In genomic region chr6:83572671-83573070, GRCm38 (mm10) we compare ENCODE assay signal across 8 mouse cellular contexts. TPM values are rescaled to one million over a fixed set of nuclear protein-coding genes. Genes with fewer than 3 reads are reported as not detected.
A peak's percentile ranks its signal among the peaks of the same experiment; 100 is the strongest.
DNase-seq lines count a peak whose midpoint lies in the region; ATAC-seq and TF ChIP-seq lines count a peak whose summit lies in the region.

Gene Stambp (minus strand): TSS chr6:83572729.

- TF ChIP-seq CTCF in thymus, adult 2 months (IDR thresholded peaks at IDR 0.05; ENCODE audit: borderline replicate concordance, control insufficient read depth, extremely low read depth, insufficient read depth, low read length, poor library complexity): no peak

- peak within 1 kb of the TSS; percentile 93 for H3K4me3 ChIP-seq in thymus, adult 2 months (ENCODE audit: control insufficient read depth, insufficient read depth, low read length)
- peak within 1 kb of the TSS; percentile 92 for H3K4me3 ChIP-seq in heart, embryonic 11.5 days (ENCODE audit: low read depth, low read length)
- H3K4me3 ChIP-seq in midbrain, embryonic 11.5 days (ENCODE audit: low read depth, low read length): peak within 1 kb of the TSS; percentile 80

- no peaks in the 10 kb centered on the region for H3K9me3 ChIP-seq in heart, embryonic 11.5 days (replicated peaks; ENCODE audit: control insufficient read depth, low read length)
- H3K9me3 ChIP-seq in midbrain, embryonic 11.5 days (ENCODE audit: control insufficient read depth, low read length): no peaks in the 10 kb centered on the region

- H3K27ac ChIP-seq in thymus, adult 2 months (ENCODE audit: control insufficient read depth, insufficient read depth, low read length): no peak within 1 kb of the TSS
- H3K27ac ChIP-seq in heart, embryonic 11.5 days (ENCODE audit: low read depth, low read length): peak within 1 kb of the TSS; percentile 50; the same call in 1 of the 2 replicates
- peak within 1 kb of the TSS; percentile 40 for H3K27ac ChIP-seq in midbrain, embryonic 11.5 days (ENCODE audit: low read depth, low read length)

- ATAC-seq in cerebellum, adult (ENCODE audit: insufficient number of reproducible peaks, low FRiP score, low TSS enrichment): no peak
- ATAC-seq in heart, embryonic 11.5 days (replicated peaks; ENCODE audit: insufficient number of reproducible peaks, low FRiP score, low TSS enrichment): peak; percentile 50; the same call in 1 of the 2 replicates
- ATAC-seq in midbrain, embryonic 11.5 days (ENCODE audit: low FRiP score): peak; percentile 87
- no peak for ATAC-seq in megakaryocyte-erythroid progenitor cell, adult 5-6 weeks (replicated peaks; ENCODE audit: low FRiP score, low TSS enrichment, poor library complexity, severe bottlenecking)

- H3K4me1 ChIP-seq in thymus, adult 2 months (replicated peaks; ENCODE audit: control insufficient read depth, insufficient read depth, low read length): peaks cover 12% of the 10 kb centered on the region
- peaks cover 12% of the 10 kb centered on the region for H3K4me1 ChIP-seq in heart, embryonic 11.5 days (ENCODE audit: control insufficient read depth, insufficient read depth, low read length)
- H3K4me1 ChIP-seq in midbrain, embryonic 11.5 days (ENCODE audit: control insufficient read depth, insufficient read depth, low read length): peaks cover 10% of the 10 kb centered on the region

- peak within 1 kb of the TSS; percentile 93 for H3K4me2 ChIP-seq in heart, embryonic 11.5 days
- peak within 1 kb of the TSS; percentile 72 for H3K4me2 ChIP-seq in midbrain, embryonic 11.5 days

- H3K36me3 ChIP-seq in thymus, adult 2 months (ENCODE audit: control insufficient read depth, insufficient read depth, low read length): no peaks in the 10 kb centered on the region
- H3K36me3 ChIP-seq in heart, embryonic 11.5 days (ENCODE audit: control insufficient read depth, insufficient read depth, low read length): no peaks in the 10 kb centered on the region
- H3K36me3 ChIP-seq in midbrain, embryonic 11.5 days (ENCODE audit: control insufficient read depth, insufficient read depth, low read length): no peaks in the 10 kb centered on the region

- peak within 1 kb of the TSS; percentile 84 for H3K9ac ChIP-seq in heart, embryonic 11.5 days (ENCODE audit: low read depth, low read length)
- H3K9ac ChIP-seq in midbrain, embryonic 11.5 days (ENCODE audit: low read length): peak within 1 kb of the TSS; percentile 80

- TF ChIP-seq POLR2A in thymus, adult 2 months (IDR thresholded peaks at IDR 0.05; ENCODE audit: control insufficient read depth, extremely low read depth, insufficient read depth, low read length, poor library complexity): no peak

- peak; percentile 18 to 42 for DNase-seq in cerebellum, adult 18-20 months
- peak; percentile 19 for DNase-seq in thymus, adult 2 months
- DNase-seq in thymus, postnatal 10 days (ENCODE audit: low spot score in 2 of 2): no peak
- no peak for DNase-seq in layer of hippocampus, postnatal 25 days (ENCODE audit: extremely low spot score in 1 of 2, low spot score in 1 of 2)
- peak; percentile 90 for DNase-seq in midbrain, embryonic 11.5 days (ENCODE audit: low spot score, missing footprints)

- 3% methylated on average over 9 of the region's 11 CpGs for WGBS in thymus, adult 2 months
- under 1% methylated on average over 8 of the region's 11 CpGs for WGBS in heart, embryonic 11.5 days (ENCODE audit: insufficient replicate concordance)
- 0% methylated on average over 6 of the region's 11 CpGs for WGBS in midbrain, embryonic 11.5 days

- H3K27me3 ChIP-seq in thymus, adult 2 months (ENCODE audit: control insufficient read depth, insufficient read depth, low read length): no peaks in the 10 kb centered on the region
- peaks cover 5% of the 10 kb centered on the region for H3K27me3 ChIP-seq in heart, embryonic 11.5 days (ENCODE audit: control insufficient read depth, insufficient read depth, low read length)
- no peaks in the 10 kb centered on the region for H3K27me3 ChIP-seq in midbrain, embryonic 11.5 days (ENCODE audit: control insufficient read depth, insufficient read depth, low read length)

RNA-seq across cellular contexts. Expression of gene Stambp, which starts in this region (rescaled TPM):
- 16.4 and 19.2 TPM in 2 replicates for polyA plus RNA-seq in thymus, adult 2 months (2012; rRNA removed)
- polyA plus RNA-seq in heart, embryonic 11.5 days (2014; fragmentation: Nextera tagmentation; extraction: Ambion mirVana): 24.9 and 30.0 TPM in 2 replicates
- 10 to 100 TPM; 34.3 to 35.6 TPM for total RNA-seq in layer of hippocampus, postnatal 25 days (2021)
- 28.3 and 30.3 TPM in 2 replicates for polyA plus RNA-seq in midbrain, embryonic 11.5 days (2014; fragmentation: Nextera tagmentation; extraction: Ambion mirVana)
- total RNA-seq in megakaryocyte-erythroid progenitor cell, adult 5-6 weeks (2014; fragmentation: Nextera tagmentation): 22.7 and 24.9 TPM in 2 replicates
- total RNA-seq in megakaryocyte-erythroid progenitor cell, adult 5-6 weeks (2017): 2.4 and 3.2 TPM in 2 replicates

Comparison
In these comparisons a context has a peak if more than half of its experiments do, and no peak if none do; other contexts are left out.
1. DNase-seq: peak in cerebellum, adult 18-20 months (2 of 2), thymus, adult 2 months (single experiment) and midbrain, embryonic 11.5 days (single experiment); none in thymus, postnatal 10 days (0 of 2) and layer of hippocampus, postnatal 25 days (0 of 2).
2. ATAC-seq: peak in heart, embryonic 11.5 days (single experiment) and midbrain, embryonic 11.5 days (single experiment); none in cerebellum, adult (single experiment) and megakaryocyte-erythroid progenitor cell, adult 5-6 weeks (single experiment).
3. Peak in every context shown above with its lines, with median percentiles within 50 percentile points of each other: H3K4me3 ChIP-seq.